Mouse (Mus musculus) CD4-positive, CD25-positive, alpha-beta regulatory T cell (primary cell): Measurements from ENCODE around the gene Hmgb4. TPM values are rescaled to one million over a fixed set of nuclear protein-coding genes. Genes with fewer than 3 reads are reported as not detected.

ENCODE experiments used
- polyA plus RNA-seq: library from polyadenylated mRNA; unstranded; fragments of 100-300 nt; shearing (Covaris generic); gene quantifications from one replicate; pipeline ENCODE4 v1.2.1, GENCODE M21; 2017

The Hmgb4 gene
- not detected for polyA plus RNA-seq

DNA sequence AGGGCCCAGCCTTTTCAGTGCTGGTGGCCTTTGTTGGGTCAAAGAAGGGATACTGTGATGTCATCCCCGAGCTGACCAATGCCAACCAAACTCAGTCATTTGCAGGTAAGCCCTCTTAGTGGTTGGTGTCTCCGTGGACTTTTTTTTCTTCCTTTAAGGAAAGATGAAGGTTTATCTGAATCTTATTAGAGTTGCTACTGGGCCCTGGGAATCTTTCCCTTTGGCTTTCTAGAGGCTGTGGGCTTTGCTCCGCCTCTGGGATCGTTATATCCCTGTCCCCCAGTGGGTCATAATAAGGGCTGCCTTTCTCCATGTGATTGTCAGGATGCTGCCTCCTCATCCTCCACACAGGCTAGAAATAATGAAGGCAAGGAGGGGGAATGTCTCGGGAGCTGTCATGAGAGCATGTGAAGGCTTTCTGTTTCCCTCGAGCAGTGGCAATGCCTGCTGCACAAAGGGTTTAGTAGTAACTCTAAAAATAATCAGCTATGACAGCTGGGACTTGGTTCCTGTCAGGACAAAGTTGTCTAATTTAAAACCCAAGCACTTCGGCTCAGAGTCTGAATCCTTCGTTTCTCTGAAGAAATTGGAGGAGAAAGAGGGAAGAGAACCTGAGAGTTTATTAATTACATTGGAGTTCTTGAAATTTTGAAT lies at the start of gene Hmgb4:
TSS of gene Hmgb4 (minus strand) at position 51 of the 654 bp plus-strand sequence.

